Mouse (Mus musculus): ENCODE measurements around the gene Elk4.

- TF ChIP-seq CTCF (IDR thresholded peaks at IDR 0.05; ENCODE audit: low read depth, low read length) (no peak), POLR2A (IDR thresholded peaks at IDR 0.05; ENCODE audit: extremely low read depth, insufficient read depth, low read length) (no peak)
Measured at GRCm38 (mm10) chr1:132008881-132009644, 1.7 kb downstream of the Elk4 start.
